Comparison of ENCODE assay signal across 24 mouse cellular contexts in the genomic region with DNA sequence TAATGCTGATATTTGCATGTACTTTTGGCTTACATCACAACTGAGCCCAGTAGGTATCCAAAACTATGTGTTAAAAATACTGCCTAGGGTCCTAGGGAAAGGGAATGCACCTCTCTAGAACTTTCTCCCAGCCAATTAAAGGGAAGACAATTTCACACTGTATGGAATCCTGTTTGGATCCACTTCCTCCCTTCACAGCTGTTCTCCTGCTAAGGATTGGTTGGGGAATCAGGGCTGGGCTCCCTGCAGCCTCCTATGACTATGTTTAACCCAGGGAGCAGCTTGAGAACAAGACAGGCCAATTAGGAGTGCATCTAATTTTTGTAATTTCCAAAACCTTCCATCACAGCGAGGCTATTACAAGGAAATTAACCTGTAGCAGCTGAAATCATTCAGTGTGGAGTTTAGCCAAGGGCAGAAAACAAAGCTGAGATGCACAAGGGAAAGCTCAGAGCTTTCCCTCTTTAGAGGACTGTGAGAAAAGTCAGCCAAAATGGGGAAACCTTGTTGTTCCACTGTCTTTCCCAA.
A peak's percentile ranks its signal among the peaks of the same experiment; 100 is the strongest.
DNase-seq lines count a peak whose midpoint lies in the region; ATAC-seq and TF ChIP-seq lines count a peak whose summit lies in the region.
"Had no signal": no experiment of that assay in that cellular context is flagged by ENCODE, and none has a peak within 500 bp of the region (broad histone marks: within the 10 kb centered on the region; RNA-seq: fewer than 3 reads in every experiment).

No protein-coding gene starts in this region.

- no peak for TF ChIP-seq CTCF in hindbrain, postnatal 0 days (IDR thresholded peaks at IDR 0.05; ENCODE audit: low read depth)
- no peak for TF ChIP-seq CTCF in lung, postnatal 0 days (IDR thresholded peaks at IDR 0.05)

- 37% methylated on average over 1 of the region's 1 CpGs for WGBS in embryonic facial prominence, embryonic 11.5 days
- 54% methylated on average over 1 of the region's 1 CpGs for WGBS in embryonic facial prominence, embryonic 10.5 days
- WGBS in midbrain, embryonic 14.5 days, result 70% methylated on average over 1 of the region's 1 CpGs
- WGBS in midbrain, embryonic 13.5 days, result 54% methylated on average over 1 of the region's 1 CpGs
- WGBS in hindbrain, postnatal 0 days, result 36% methylated on average over 1 of the region's 1 CpGs
- WGBS in lung, postnatal 0 days, result 51% methylated on average over 1 of the region's 1 CpGs

- no peaks in the 10 kb centered on the region for H3K36me3 ChIP-seq in embryonic facial prominence, embryonic 11.5 days (replicated peaks; ENCODE audit: control insufficient read depth, insufficient read depth, low read depth, low read length)
- no peaks in the 10 kb centered on the region for H3K36me3 ChIP-seq in embryonic facial prominence, embryonic 10.5 days (replicated peaks)
- no peaks in the 10 kb centered on the region for H3K36me3 ChIP-seq in midbrain, embryonic 14.5 days (ENCODE audit: control insufficient read depth, insufficient read depth, low read length)
- H3K36me3 ChIP-seq in midbrain, embryonic 13.5 days, result no peaks in the 10 kb centered on the region
- H3K36me3 ChIP-seq in hindbrain, postnatal 0 days (ENCODE audit: insufficient read depth, low read length), result no peaks in the 10 kb centered on the region
- no peaks in the 10 kb centered on the region for H3K36me3 ChIP-seq in lung, postnatal 0 days (ENCODE audit: insufficient read depth, low read length)
- H3K36me3 ChIP-seq: heart, embryonic 12.5 days; limb, embryonic 13.5 days; liver, embryonic 12.5 days; midbrain, embryonic 12.5 days; neural tube, embryonic 13.5 days had no signal

- no peak overlapping the region for H3K9ac ChIP-seq in embryonic facial prominence, embryonic 11.5 days (replicated peaks; ENCODE audit: low read length)
- H3K9ac ChIP-seq in midbrain, embryonic 14.5 days (replicated peaks; ENCODE audit: low read length), result no peak overlapping the region
- no peak overlapping the region for H3K9ac ChIP-seq in midbrain, embryonic 13.5 days (replicated peaks)
- H3K9ac ChIP-seq in hindbrain, postnatal 0 days (replicated peaks; ENCODE audit: low read length), result no peak overlapping the region
- H3K9ac ChIP-seq in lung, postnatal 0 days (replicated peaks; ENCODE audit: low read depth), result no peak overlapping the region
- H3K9ac ChIP-seq: heart, embryonic 12.5 days; limb, embryonic 13.5 days; liver, embryonic 12.5 days; midbrain, embryonic 12.5 days; neural tube, embryonic 13.5 days had no signal

- no peaks in the 10 kb centered on the region for H3K27me3 ChIP-seq in embryonic facial prominence, embryonic 11.5 days (ENCODE audit: control insufficient read depth, insufficient read depth, low read length)
- H3K27me3 ChIP-seq in embryonic facial prominence, embryonic 10.5 days (replicated peaks; ENCODE audit: low read depth, poor library complexity, severe bottlenecking), result no peaks in the 10 kb centered on the region
- H3K27me3 ChIP-seq in midbrain, embryonic 14.5 days (ENCODE audit: control insufficient read depth, insufficient read depth, low read length), result no peaks in the 10 kb centered on the region
- no peaks in the 10 kb centered on the region for H3K27me3 ChIP-seq in midbrain, embryonic 13.5 days
- H3K27me3 ChIP-seq in hindbrain, postnatal 0 days (ENCODE audit: insufficient read depth, low read length), result no peaks in the 10 kb centered on the region
- H3K27me3 ChIP-seq in lung, postnatal 0 days (replicated peaks; ENCODE audit: insufficient read depth, low read length), result no peaks in the 10 kb centered on the region
- H3K27me3 ChIP-seq: heart, embryonic 12.5 days; limb, embryonic 13.5 days; liver, embryonic 12.5 days; midbrain, embryonic 12.5 days; neural tube, embryonic 13.5 days had no signal

- H3K9me3 ChIP-seq in embryonic facial prominence, embryonic 11.5 days (replicated peaks; ENCODE audit: control insufficient read depth, low read length), result no peaks in the 10 kb centered on the region
- H3K9me3 ChIP-seq in embryonic facial prominence, embryonic 10.5 days, result no peaks in the 10 kb centered on the region
- H3K9me3 ChIP-seq in midbrain, embryonic 14.5 days (ENCODE audit: control insufficient read depth, low read length), result no peaks in the 10 kb centered on the region
- no peaks in the 10 kb centered on the region for H3K9me3 ChIP-seq in midbrain, embryonic 13.5 days
- no peaks in the 10 kb centered on the region for H3K9me3 ChIP-seq in hindbrain, postnatal 0 days (ENCODE audit: low read length)
- no peaks in the 10 kb centered on the region for H3K9me3 ChIP-seq in lung, postnatal 0 days (ENCODE audit: low read length)
- H3K9me3 ChIP-seq: heart, embryonic 12.5 days; limb, embryonic 13.5 days; liver, embryonic 12.5 days; midbrain, embryonic 12.5 days; neural tube, embryonic 13.5 days had no signal

- no peak for TF ChIP-seq EP300 in lung, postnatal 0 days (IDR thresholded peaks at IDR 0.05)

- no peaks in the 10 kb centered on the region for H3K4me1 ChIP-seq in embryonic facial prominence, embryonic 11.5 days (ENCODE audit: control insufficient read depth, insufficient read depth, low read length)
- H3K4me1 ChIP-seq in embryonic facial prominence, embryonic 10.5 days, result no peaks in the 10 kb centered on the region; the same call in 1 of the 2 replicates
- no peaks in the 10 kb centered on the region for H3K4me1 ChIP-seq in midbrain, embryonic 14.5 days (ENCODE audit: control insufficient read depth, insufficient read depth, low read length)
- no peaks in the 10 kb centered on the region for H3K4me1 ChIP-seq in midbrain, embryonic 13.5 days (replicated peaks)
- no peaks in the 10 kb centered on the region for H3K4me1 ChIP-seq in hindbrain, postnatal 0 days (ENCODE audit: insufficient read depth, low read length)
- no peaks in the 10 kb centered on the region for H3K4me1 ChIP-seq in lung, postnatal 0 days (ENCODE audit: insufficient read depth, low read depth, low read length)
- H3K4me1 ChIP-seq: heart, embryonic 12.5 days; limb, embryonic 13.5 days; liver, embryonic 12.5 days; midbrain, embryonic 12.5 days; neural tube, embryonic 13.5 days had no signal

- H3K27ac ChIP-seq in embryonic facial prominence, embryonic 11.5 days (replicated peaks; ENCODE audit: low read depth, low read length), result no peak overlapping the region
- no peak overlapping the region for H3K27ac ChIP-seq in embryonic facial prominence, embryonic 10.5 days (replicated peaks)
- H3K27ac ChIP-seq in midbrain, embryonic 14.5 days (replicated peaks; ENCODE audit: low read depth, low read length), result no peak overlapping the region
- no peak overlapping the region for H3K27ac ChIP-seq in midbrain, embryonic 13.5 days
- H3K27ac ChIP-seq in hindbrain, postnatal 0 days, result no peak overlapping the region
- H3K27ac ChIP-seq in lung, postnatal 0 days (ENCODE audit: low read length), result no peak overlapping the region
- H3K27ac ChIP-seq: limb, embryonic 13.5 days; liver, embryonic 12.5 days; midbrain, embryonic 12.5 days; neural tube, embryonic 13.5 days had no signal

- no peak overlapping the region for H3K4me3 ChIP-seq in embryonic facial prominence, embryonic 11.5 days (ENCODE audit: low read depth, low read length)
- H3K4me3 ChIP-seq in embryonic facial prominence, embryonic 10.5 days, result no peak overlapping the region
- H3K4me3 ChIP-seq in midbrain, embryonic 14.5 days (replicated peaks; ENCODE audit: low read depth, low read length), result no peak overlapping the region
- H3K4me3 ChIP-seq in midbrain, embryonic 13.5 days (replicated peaks), result no peak overlapping the region
- H3K4me3 ChIP-seq in hindbrain, postnatal 0 days (ENCODE audit: low read length), result no peak overlapping the region
- no peak overlapping the region for H3K4me3 ChIP-seq in lung, postnatal 0 days (ENCODE audit: low read depth, low read length)
- H3K4me3 ChIP-seq: heart, embryonic 12.5 days; limb, embryonic 13.5 days; liver, embryonic 12.5 days; midbrain, embryonic 12.5 days; myocyte; neural tube, embryonic 13.5 days had no signal

- no peak for ATAC-seq in embryonic facial prominence, embryonic 11.5 days (replicated peaks; ENCODE audit: insufficient number of reproducible peaks, low FRiP score, low TSS enrichment, low read depth)
- no peak for ATAC-seq in midbrain, embryonic 14.5 days (ENCODE audit: low FRiP score, low TSS enrichment)
- no peak for ATAC-seq in midbrain, embryonic 13.5 days
- peak; percentile 47; the same call in 1 of the 2 replicates for ATAC-seq in hindbrain, postnatal 0 days
- no peak for ATAC-seq in lung, postnatal 0 days
- ATAC-seq: intestine, postnatal 0 days; liver, embryonic 12.5 days had no signal

- no peak overlapping the region for H3K4me2 ChIP-seq in embryonic facial prominence, embryonic 11.5 days (ENCODE audit: low read depth, low read length)
- no peak overlapping the region for H3K4me2 ChIP-seq in midbrain, embryonic 14.5 days (ENCODE audit: low read length)
- H3K4me2 ChIP-seq in midbrain, embryonic 13.5 days (replicated peaks), result no peak overlapping the region
- no peak overlapping the region for H3K4me2 ChIP-seq in hindbrain, postnatal 0 days (ENCODE audit: low read depth, low read length)
- no peak overlapping the region for H3K4me2 ChIP-seq in lung, postnatal 0 days (replicated peaks; ENCODE audit: low read depth, low read length)
- H3K4me2 ChIP-seq: heart, embryonic 12.5 days; limb, embryonic 13.5 days; liver, embryonic 12.5 days; midbrain, embryonic 12.5 days; neural tube, embryonic 13.5 days had no signal

- peak; percentile 0 for DNase-seq in embryonic facial prominence, embryonic 11.5 days (ENCODE audit: low spot score)
- no peak for DNase-seq in embryonic facial prominence, embryonic 10.5 days (ENCODE audit: low spot score)
- DNase-seq in midbrain, embryonic 14.5 days, result peak; percentile 6
- DNase-seq in hindbrain, postnatal 0 days (ENCODE audit: low spot score), result peak; percentile 27
- no peak for DNase-seq in kidney, postnatal 14 days
- no peak for DNase-seq in MN1 (ENCODE audit: low spot score)
- DNase-seq in lung, postnatal 0 days (ENCODE audit: low spot score), result no peak
- DNase-seq: adrenal gland, postnatal 25 days; cerebellum, adult 11 months; cerebellum, postnatal 14 days; embryo, embryonic 11 days; heart, postnatal 10 days; kidney, postnatal 4 days; lung, adult 18-20 months; lung, postnatal 14 days; right cerebral cortex, postnatal 14 days had no signal

Comparison
In these comparisons a context has a peak if more than half of its experiments do, and no peak if none do; other contexts are left out.
1. DNase-seq: peak in embryonic facial prominence, embryonic 11.5 days (single experiment), midbrain, embryonic 14.5 days (single experiment) and hindbrain, postnatal 0 days (single experiment); none in embryonic facial prominence, embryonic 10.5 days (single experiment), kidney, postnatal 14 days (single experiment), MN1 (single experiment) and lung, postnatal 0 days (single experiment).